Comparison of ENCODE assay signal across 14 mouse cellular contexts in the genomic region with DNA sequence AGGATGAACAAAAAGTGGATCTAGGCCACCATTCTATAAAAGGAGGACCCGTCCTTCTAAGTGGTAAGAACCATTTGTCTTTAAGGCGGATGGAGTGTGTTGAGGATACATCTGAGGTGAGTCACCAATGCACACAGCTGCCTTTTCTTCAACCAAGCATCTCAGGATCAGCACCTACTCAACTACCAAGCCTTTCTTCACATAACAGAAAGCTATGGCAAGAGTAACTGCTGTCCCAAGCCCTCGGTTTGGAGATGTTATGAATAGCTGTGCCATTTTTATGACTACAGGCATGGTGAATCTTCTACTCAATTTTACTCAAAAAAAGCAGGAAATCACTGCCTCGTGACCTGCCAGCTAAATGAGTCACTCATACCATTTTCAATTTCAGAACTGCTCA.
DNase-seq lines count a peak whose midpoint lies in the region; ATAC-seq and TF ChIP-seq lines count a peak whose summit lies in the region.
"Had no signal": no experiment of that assay in that cellular context is flagged by ENCODE, and none has a peak within 500 bp of the region (broad histone marks: within the 10 kb centered on the region; RNA-seq: fewer than 3 reads in every experiment).

No protein-coding gene starts in this region.

- WGBS in heart, embryonic 16.5 days, result 80% methylated on average over 4 of the region's 4 CpGs
- 75% methylated on average over 4 of the region's 4 CpGs for WGBS in heart, embryonic 12.5 days
- 84% methylated on average over 4 of the region's 4 CpGs for WGBS in hindbrain, embryonic 11.5 days
- WGBS in midbrain, embryonic 10.5 days, result 85% methylated on average over 4 of the region's 4 CpGs

- H3K9ac ChIP-seq in heart, embryonic 16.5 days (ENCODE audit: low read length), result no peak overlapping the region
- no peak overlapping the region for H3K9ac ChIP-seq in heart, embryonic 12.5 days
- H3K9ac ChIP-seq in hindbrain, embryonic 11.5 days (ENCODE audit: low read depth, low read length), result no peak overlapping the region
- H3K9ac ChIP-seq: embryonic facial prominence, embryonic 15.5 days; hindbrain, embryonic 15.5 days had no signal

- no peak for TF ChIP-seq POLR2A in embryonic fibroblast, embryonic 13.5 days (IDR thresholded peaks at IDR 0.05; ENCODE audit: low read depth, low read length)

- H3K36me3 ChIP-seq in heart, embryonic 16.5 days (ENCODE audit: control insufficient read depth, insufficient read depth), result no peaks in the 10 kb centered on the region
- H3K36me3 ChIP-seq in heart, embryonic 12.5 days, result no peaks in the 10 kb centered on the region
- H3K36me3 ChIP-seq in hindbrain, embryonic 11.5 days (ENCODE audit: control insufficient read depth, insufficient read depth, low read length), result no peaks in the 10 kb centered on the region
- no peaks in the 10 kb centered on the region for H3K36me3 ChIP-seq in midbrain, embryonic 10.5 days
- H3K36me3 ChIP-seq: embryonic facial prominence, embryonic 15.5 days; hindbrain, embryonic 10.5 days; hindbrain, embryonic 15.5 days had no signal

- DNase-seq in Muller cell, postnatal 12 days (ENCODE audit: inconsistent ontology term), result peak; percentile 72
- DNase-seq in NIH3T3 (ENCODE audit: low read depth), result peak; percentile 19
- DNase-seq in hindbrain, embryonic 11.5 days (ENCODE audit: low spot score), result no peak
- DNase-seq in midbrain, embryonic 10.5 days (ENCODE audit: low spot score), result no peak
- DNase-seq: embryo, embryonic 11 days; gastrocnemius, adult 2 months; gastrocnemius, postnatal 25 days had no signal

- H3K27me3 ChIP-seq in heart, embryonic 16.5 days (ENCODE audit: control insufficient read depth, insufficient read depth, low read length), result no peaks in the 10 kb centered on the region
- H3K27me3 ChIP-seq in heart, embryonic 12.5 days (replicated peaks), result no peaks in the 10 kb centered on the region
- no peaks in the 10 kb centered on the region for H3K27me3 ChIP-seq in hindbrain, embryonic 11.5 days (ENCODE audit: control insufficient read depth, insufficient read depth, low read length)
- H3K27me3 ChIP-seq in midbrain, embryonic 10.5 days (ENCODE audit: low read depth, poor library complexity, severe bottlenecking), result no peaks in the 10 kb centered on the region
- H3K27me3 ChIP-seq: embryonic facial prominence, embryonic 15.5 days; hindbrain, embryonic 15.5 days had no signal

- H3K4me3 ChIP-seq in heart, embryonic 16.5 days (ENCODE audit: low read length), result no peak overlapping the region
- H3K4me3 ChIP-seq in heart, embryonic 12.5 days, result no peak overlapping the region
- no peak overlapping the region for H3K4me3 ChIP-seq in embryonic fibroblast, embryonic 13.5 days (ENCODE audit: insufficient read depth, low read length)
- no peak overlapping the region for H3K4me3 ChIP-seq in hindbrain, embryonic 11.5 days (ENCODE audit: low read depth, low read length)
- H3K4me3 ChIP-seq in midbrain, embryonic 10.5 days, result no peak overlapping the region
- H3K4me3 ChIP-seq: embryonic facial prominence, embryonic 15.5 days; gastrocnemius, adult 2 months; hindbrain, embryonic 10.5 days; hindbrain, embryonic 15.5 days had no signal

- H3K27ac ChIP-seq in heart, embryonic 16.5 days (ENCODE audit: low read length), result peak overlapping the region; percentile 81
- no peak overlapping the region for H3K27ac ChIP-seq in heart, embryonic 12.5 days (ENCODE audit: poor library complexity, severe bottlenecking)
- 0 out of 2 replicates have a peak overlapping the region, but pooled peaks have one; percentile 11 for H3K27ac ChIP-seq in embryonic fibroblast, embryonic 13.5 days (ENCODE audit: insufficient read depth, low read length)
- H3K27ac ChIP-seq in hindbrain, embryonic 11.5 days (ENCODE audit: low read depth, low read length), result no peak overlapping the region
- no peak overlapping the region for H3K27ac ChIP-seq in midbrain, embryonic 10.5 days (replicated peaks)
- H3K27ac ChIP-seq: embryonic facial prominence, embryonic 15.5 days; gastrocnemius, adult 2 months; hindbrain, embryonic 10.5 days; hindbrain, embryonic 15.5 days had no signal

- no peaks in the 10 kb centered on the region for H3K9me3 ChIP-seq in heart, embryonic 16.5 days (replicated peaks; ENCODE audit: control insufficient read depth, low read length)
- H3K9me3 ChIP-seq in heart, embryonic 12.5 days (replicated peaks), result no peaks in the 10 kb centered on the region
- no peaks in the 10 kb centered on the region for H3K9me3 ChIP-seq in hindbrain, embryonic 11.5 days (ENCODE audit: control insufficient read depth, low read length)
- H3K9me3 ChIP-seq in midbrain, embryonic 10.5 days (replicated peaks), result no peaks in the 10 kb centered on the region
- H3K9me3 ChIP-seq: embryonic facial prominence, embryonic 15.5 days; hindbrain, embryonic 10.5 days; hindbrain, embryonic 15.5 days had no signal

- H3K4me1 ChIP-seq in heart, embryonic 16.5 days (ENCODE audit: control insufficient read depth, insufficient read depth, low read length), result peaks cover 17% of the 10 kb centered on the region
- H3K4me1 ChIP-seq in heart, embryonic 12.5 days (replicated peaks), result no peaks in the 10 kb centered on the region
- H3K4me1 ChIP-seq in embryonic fibroblast, embryonic 13.5 days (ENCODE audit: control insufficient read depth, insufficient read depth, low read length), result no peaks in the 10 kb centered on the region
- no peaks in the 10 kb centered on the region for H3K4me1 ChIP-seq in hindbrain, embryonic 11.5 days (replicated peaks; ENCODE audit: control insufficient read depth, insufficient read depth, low read length)
- no peaks in the 10 kb centered on the region for H3K4me1 ChIP-seq in midbrain, embryonic 10.5 days
- H3K4me1 ChIP-seq: embryonic facial prominence, embryonic 15.5 days; hindbrain, embryonic 10.5 days; hindbrain, embryonic 15.5 days had no signal

- ATAC-seq in heart, embryonic 16.5 days (replicated peaks; ENCODE audit: extremely low read depth, insufficient read depth, low FRiP score), result no peak
- no peak for ATAC-seq in heart, embryonic 12.5 days (ENCODE audit: insufficient number of reproducible peaks, low FRiP score)
- ATAC-seq in hindbrain, embryonic 11.5 days (ENCODE audit: low FRiP score), result no peak
- ATAC-seq: activated CD4-positive, CD25-positive, alpha-beta regulatory T cell, adult 4 months had no signal

- no peak overlapping the region for H3K4me2 ChIP-seq in heart, embryonic 16.5 days (ENCODE audit: low read depth, low read length)
- no peak overlapping the region for H3K4me2 ChIP-seq in heart, embryonic 12.5 days
- no peak overlapping the region for H3K4me2 ChIP-seq in hindbrain, embryonic 11.5 days (replicated peaks; ENCODE audit: low read depth, low read length)
- H3K4me2 ChIP-seq: embryonic facial prominence, embryonic 15.5 days; hindbrain, embryonic 15.5 days had no signal

- no peak for TF ChIP-seq CTCF in embryonic fibroblast, embryonic 13.5 days (IDR thresholded peaks at IDR 0.05; ENCODE audit: borderline replicate concordance, insufficient read depth, low read length)

Comparison
In these comparisons a context has a peak if more than half of its experiments do, and no peak if none do; other contexts are left out.
1. H3K27ac ChIP-seq: peak in heart, embryonic 16.5 days (single experiment) and embryonic fibroblast, embryonic 13.5 days (single experiment); none in heart, embryonic 12.5 days (single experiment), hindbrain, embryonic 11.5 days (single experiment) and midbrain, embryonic 10.5 days (single experiment).
2. DNase-seq: peak in Muller cell, postnatal 12 days (single experiment) and NIH3T3 (single experiment); none in hindbrain, embryonic 11.5 days (single experiment) and midbrain, embryonic 10.5 days (single experiment).